Mouse (Mus musculus): ENCODE measurements around the gene Huwe1.

GRCm38 (mm10) chrX:151792766-151793165 is 7.8 kb upstream of the Huwe1 start:
- TF ChIP-seq CTCF (IDR thresholded peaks at IDR 0.05; ENCODE audit: low read depth, low read length) (no peak), POLR2A (IDR thresholded peaks at IDR 0.05; ENCODE audit: insufficient read depth, low read length) (no peak)
